Mouse (Mus musculus) kidney, adult 2 months (tissue): Measurements from ENCODE around the gene Tfip11.

ENCODE experiments used
- CTCF ChIP-seq: fragments of 200-500 bp; conservative IDR thresholded peaks from 2 replicates; pipeline ENCODE4 v1.5.1; 2011; ENCODE audit warnings: low read depth, mild to moderate bottlenecking, control low read depth, low read length, moderate library complexity, mixed read lengths; ENCODE audit not compliant: insufficient read depth, insufficient read length
- POLR2A ChIP-seq: fragments of 200-500 bp; IDR thresholded peaks from one replicate; pipeline ENCODE4 v1.6.1; 2011; ENCODE audit warnings: low read depth, low read length, control low read depth

GRCm38 (mm10) chr5:112359520-112359919 is 33.4 kb downstream of the Tfip11 start:
- no peak for TF ChIP-seq CTCF
- TF ChIP-seq POLR2A: no peak
